Mouse (Mus musculus): ENCODE results near the gene Gm49336.

- no peak for TF ChIP-seq POLR2A (IDR thresholded peaks at IDR 0.05; ENCODE audit: borderline replicate concordance, extremely low read depth, insufficient read depth, insufficient read length, poor library complexity, severe bottlenecking)
- TF ChIP-seq CTCF (IDR thresholded peaks at IDR 0.05; ENCODE audit: borderline replicate concordance, extremely low read depth, insufficient read depth, insufficient read length): no peak
Observed at GRCm38 (mm10) chr14:60250366-60250765, 941 bp downstream of the Gm49336 start.
